Mouse (Mus musculus) right cerebral cortex, adult 18-20 months (tissue): ENCODE data around the gene Smyd1.
"Not testable (repeated sequence)": the region's sequence is repeated elsewhere in the genome, so short reads cannot be mapped to it uniquely, and the experiment has no call there.

Experiments
- DNase-seq: peaks from one replicate; pipeline ENCODE4 v3.0.0; 2022; ENCODE audit warnings: mixed read lengths

Smyd1 gene

GRCm38 (mm10) chr6:71321826-71322283 lies at the start of gene Smyd1:
Gene Smyd1, minus strand, starts transcription at chr6:71322233.
- no peak for DNase-seq

GRCm38 (mm10) chr6:71371085-71371605 lies 49.1 kb upstream of the Smyd1 start:
- DNase-seq, result no peak

GRCm38 (mm10) chr6:71369416-71369815 lies 47.4 kb upstream of the Smyd1 start:
- DNase-seq, result no peak

- peak; percentile 6 for DNase-seq
These were observed 42.0 kb upstream of the Smyd1 start for GRCm38 (mm10) chr6:71363995-71364394.

GRCm38 (mm10) chr6:71361156-71361670 lies 39.2 kb upstream of the Smyd1 start:
- DNase-seq, result no peak

- DNase-seq, result no peak
These were observed 38.7 kb upstream of the Smyd1 start for GRCm38 (mm10) chr6:71360751-71361150.

- DNase-seq, result no peak
These were observed 38.2 kb upstream of the Smyd1 start for GRCm38 (mm10) chr6:71360221-71360620.

- DNase-seq, result no peak
These were observed 35.5 kb upstream of the Smyd1 start for GRCm38 (mm10) chr6:71357493-71357892.

GRCm38 (mm10) chr6:71353722-71354121 lies 31.7 kb upstream of the Smyd1 start:
- DNase-seq, result no peak

- DNase-seq, result no peak
These were observed 30.9 kb upstream of the Smyd1 start for GRCm38 (mm10) chr6:71352866-71353427.

- no peak for DNase-seq
These were observed 30.2 kb upstream of the Smyd1 start for GRCm38 (mm10) chr6:71352201-71352600.

GRCm38 (mm10) chr6:71351201-71351600 lies 29.2 kb upstream of the Smyd1 start:
- DNase-seq, result no peak

GRCm38 (mm10) chr6:71348006-71348405 lies 26.0 kb upstream of the Smyd1 start:
- no peak for DNase-seq

GRCm38 (mm10) chr6:71341179-71341578 lies 19.1 kb upstream of the Smyd1 start:
- no peak for DNase-seq

GRCm38 (mm10) chr6:71339351-71339750 lies 17.3 kb upstream of the Smyd1 start:
- no peak for DNase-seq

- DNase-seq, result no peak
These were observed 16.9 kb upstream of the Smyd1 start for GRCm38 (mm10) chr6:71338941-71339340.

GRCm38 (mm10) chr6:71337666-71338065 lies 15.6 kb upstream of the Smyd1 start:
- DNase-seq, result no peak

- DNase-seq, result no peak
These were observed 11.7 kb upstream of the Smyd1 start for GRCm38 (mm10) chr6:71333578-71334273.

- DNase-seq, result no peak
These were observed 11.0 kb upstream of the Smyd1 start for GRCm38 (mm10) chr6:71333031-71333430.

GRCm38 (mm10) chr6:71332236-71332965 lies 10.4 kb upstream of the Smyd1 start:
- no peak for DNase-seq

- DNase-seq, result not testable (repeated sequence)
These were observed 9.5 kb upstream of the Smyd1 start for GRCm38 (mm10) chr6:71331491-71331890.

GRCm38 (mm10) chr6:71330486-71330885 lies 8.5 kb upstream of the Smyd1 start:
- no peak for DNase-seq

GRCm38 (mm10) chr6:71329881-71330280 lies 7.8 kb upstream of the Smyd1 start:
- no peak for DNase-seq
